Mouse (Mus musculus) CH12.LX (cell line): ENCODE results near the gene Osbpl11. TPM values are rescaled to one million over a fixed set of nuclear protein-coding genes. Genes with fewer than 3 reads are reported as not detected.

Source experiments
- DNase-seq: peaks from one replicate; pipeline ENCODE4 v3.0.0-alpha.2; 2013; ENCODE audit errors: extremely low read depth
- H3K27ac ChIP-seq: 2 replicates; pipeline ENCODE4 v1.5.1; 2012; ENCODE audit warnings: low read depth, mild to moderate bottlenecking, control low read depth, moderate library complexity; ENCODE audit not compliant: insufficient read depth
- H3K27me3 ChIP-seq: replicated peaks from 2 replicates; pipeline ENCODE3; 2012; ENCODE audit warnings: inconsistent platforms
- H3K36me3 ChIP-seq, 2 experiments: replicated peaks in 1 of 2; 2 replicates each; pipeline versions ENCODE3 to v1.6.1; 2012; ENCODE audit warnings: inconsistent platforms in 1 of 2, low read length in 1 of 2, mild to moderate bottlenecking in 1 of 2, mixed read lengths in 1 of 2, moderate library complexity in 1 of 2; ENCODE audit not compliant: control insufficient read depth in 1 of 2, insufficient read depth in 1 of 2
- H3K4me1 ChIP-seq, 2 experiments: 2 replicates each; pipeline ENCODE4 v1.6.1; 2012; ENCODE audit warnings: inconsistent platforms in 1 of 2, moderate library complexity in 1 of 2; ENCODE audit not compliant: insufficient read depth in 2 of 2, control insufficient read depth in 1 of 2
- H3K4me2 ChIP-seq: 2 replicates; pipeline ENCODE4 v1.6.1; 2012; ENCODE audit warnings: low read depth, mild to moderate bottlenecking, control low read depth; ENCODE audit not compliant: poor library complexity, insufficient read depth, severe bottlenecking
- H3K4me3 ChIP-seq, 3 experiments: fragments of 150-350 bp in 1 of 3; sonication (generic) in 1 of 3; replicated peaks in 1 of 3; 2 replicates each; pipeline versions ENCODE3 to v1.5.1; 2011 to 2012; ENCODE audit warnings: low read depth in 2 of 3, low read length in 2 of 3, mild to moderate bottlenecking in 2 of 3, moderate library complexity in 2 of 3, control low read depth in 1 of 3, improper control_type of control experiment in 1 of 3, inconsistent platforms in 1 of 3, mixed read lengths in 1 of 3; ENCODE audit not compliant: poor library complexity in 1 of 3
- H3K79me2 ChIP-seq: replicated peaks from 2 replicates; pipeline ENCODE4 v1.6.1; 2012; ENCODE audit warnings: mild to moderate bottlenecking, moderate library complexity; ENCODE audit not compliant: control insufficient read depth, poor library complexity, insufficient read depth, severe bottlenecking; ENCODE audit errors: extremely low read depth
- H3K9ac ChIP-seq: 2 replicates; pipeline ENCODE4 v1.6.1; 2012; ENCODE audit warnings: low read depth, mild to moderate bottlenecking, control low read depth, moderate library complexity; ENCODE audit not compliant: insufficient read depth
- H3K9me3 ChIP-seq: replicated peaks from 2 replicates; pipeline ENCODE3; 2012; ENCODE audit warnings: low read length, inconsistent platforms, mixed read lengths
- BHLHE40 ChIP-seq: IDR thresholded peaks from 2 replicates; pipeline ENCODE4 v1.6.1; 2011; ENCODE audit warnings: mild to moderate bottlenecking, low read depth, low read length, improper control_type of control experiment
- CHD1 ChIP-seq: IDR thresholded peaks from 2 replicates; pipeline ENCODE4 v1.6.1; 2012; ENCODE audit warnings: low read depth, low read length, improper control_type of control experiment, inconsistent platforms
- E2F4 ChIP-seq: IDR thresholded peaks from 2 replicates; pipeline ENCODE4 v1.6.1; 2011; ENCODE audit warnings: low read depth, low read length, improper control_type of control experiment; ENCODE audit not compliant: insufficient replicate concordance
- ELF1 ChIP-seq: IDR thresholded peaks from 2 replicates; pipeline ENCODE4 v1.6.1; 2014; ENCODE audit warnings: low read depth, mild to moderate bottlenecking, inconsistent platforms, low read length, improper control_type of control experiment
- ETS1 ChIP-seq: conservative IDR thresholded peaks from 2 replicates; pipeline ENCODE4 v1.6.1; 2012; ENCODE audit warnings: low read depth, mild to moderate bottlenecking, inconsistent platforms, low read length, improper control_type of control experiment, moderate library complexity
- GABPA ChIP-seq: IDR thresholded peaks from 2 replicates; pipeline ENCODE4 v1.6.1; 2012; ENCODE audit warnings: low read depth, low read length, improper control_type of control experiment, inconsistent platforms; ENCODE audit not compliant: insufficient replicate concordance
- HCFC1 ChIP-seq: IDR thresholded peaks from 2 replicates; pipeline ENCODE4 v1.6.1; 2012; ENCODE audit warnings: low read depth, mild to moderate bottlenecking, inconsistent platforms, low read length, improper control_type of control experiment
- IRF4 ChIP-seq: IDR thresholded peaks from 2 replicates; pipeline ENCODE4 v1.6.1; 2014; ENCODE audit warnings: low read depth, mild to moderate bottlenecking, inconsistent platforms, low read length, improper control_type of control experiment
- JUN ChIP-seq: IDR thresholded peaks from 2 replicates; pipeline ENCODE4 v1.6.1; 2011; ENCODE audit warnings: low read depth, mild to moderate bottlenecking, low read length, improper control_type of control experiment, moderate library complexity; ENCODE audit not compliant: insufficient read depth
- MAX ChIP-seq: IDR thresholded peaks from 2 replicates; pipeline ENCODE4 v1.6.1; 2011; ENCODE audit warnings: low read length, improper control_type of control experiment
- MYC ChIP-seq: IDR thresholded peaks from 2 replicates; pipeline ENCODE4 v1.6.1; 2011; ENCODE audit warnings: low read depth, mild to moderate bottlenecking, improper control_type of control experiment, low read length
- NELFE ChIP-seq: IDR thresholded peaks from 2 replicates; pipeline ENCODE4 v1.6.1; 2011; ENCODE audit warnings: low read depth, low read length, improper control_type of control experiment
- NRF1 ChIP-seq: IDR thresholded peaks from 2 replicates; pipeline ENCODE4 v1.6.1; 2014; ENCODE audit warnings: low read depth, mild to moderate bottlenecking, inconsistent platforms, low read length, improper control_type of control experiment, moderate library complexity
- PAX5 ChIP-seq: IDR thresholded peaks from 2 replicates; pipeline ENCODE4 v1.6.1; 2012; ENCODE audit warnings: low read length, inconsistent platforms, mixed read lengths
- POLR2A ChIP-seq: IDR thresholded peaks from 2 replicates; pipeline ENCODE4 v1.6.1; 2011; ENCODE audit warnings: low read depth, mild to moderate bottlenecking, improper control_type of control experiment, low read length
- POLR2AphosphoS2 ChIP-seq: IDR thresholded peaks from 2 replicates; pipeline ENCODE4 v1.6.1; 2011; ENCODE audit warnings: low read depth, low read length, improper control_type of control experiment
- SIN3A ChIP-seq: IDR thresholded peaks from 2 replicates; pipeline ENCODE4 v1.6.1; 2012; ENCODE audit warnings: low read length, improper control_type of control experiment, inconsistent platforms
- SMC3 ChIP-seq: IDR thresholded peaks from 2 replicates; pipeline ENCODE4 v1.6.1; 2011; ENCODE audit warnings: low read depth, low read length, improper control_type of control experiment
- TBP ChIP-seq: conservative IDR thresholded peaks from 2 replicates; pipeline ENCODE4 v1.6.1; 2011; ENCODE audit warnings: low read depth, low read length, improper control_type of control experiment
- TCF12 ChIP-seq: IDR thresholded peaks from 2 replicates; pipeline ENCODE4 v1.6.1; 2014; ENCODE audit warnings: low read depth, mild to moderate bottlenecking, inconsistent platforms, low read length, improper control_type of control experiment
- UBTF ChIP-seq: IDR thresholded peaks from 2 replicates; pipeline ENCODE4 v1.6.1; 2012; ENCODE audit warnings: low read depth, mild to moderate bottlenecking, inconsistent platforms, low read length, improper control_type of control experiment, moderate library complexity
- USF1 ChIP-seq: IDR thresholded peaks from 2 replicates; pipeline ENCODE4 v1.6.1; 2014; ENCODE audit warnings: low read depth, mild to moderate bottlenecking, inconsistent platforms, low read length, improper control_type of control experiment
- ZKSCAN1 ChIP-seq: IDR thresholded peaks from 2 replicates; pipeline ENCODE4 v1.6.1; 2012; ENCODE audit warnings: low read depth, inconsistent platforms, low read length, improper control_type of control experiment, borderline replicate concordance
- dilution Hi-C: fragments of 300-500 bp; cut with MboI; formaldehyde crosslinking; loops from 2 replicates; pipeline ENCODE4 v1.14.3; 2020; ENCODE audit warnings: low sequenced_read_pairs; ENCODE audit not compliant: extremely low pct_unique_long_range_greater_than_20kb, extremely low pct_ligation_motif_present
- in situ Hi-C: fragments of 300-500 bp; cut with MboI; formaldehyde crosslinking; loops from 3 replicates; pipeline ENCODE4 v1.14.3; 2019; ENCODE audit warnings: low sequenced_read_pairs, low pct_ligation_motif_present, low pct_unique_long_range_greater_than_20kb, mixed read lengths
- polyA plus RNA-seq: library from polyadenylated mRNA; unstranded; fragments of >175 nt; gene quantifications from 2 replicates; pipeline ENCODE4 v1.2.1, GENCODE M21; 2012; ENCODE audit warnings: low read depth; ENCODE audit not compliant: insufficient read length
- total RNA-seq, 2 experiments: library from RNA; depleted of rRNA; stranded (reverse); fragments of 300-350 nt in 1 of 2; fragments of >200 nt in 1 of 2; gene quantifications; 2 replicates each; pipeline ENCODE4 v1.2.3; 2012 to 2014

Osbpl11 gene
- total and polyA plus RNA-seq, 3 experiments, result 10.8 to 12.9 (median 11.4) TPM

DNA sequence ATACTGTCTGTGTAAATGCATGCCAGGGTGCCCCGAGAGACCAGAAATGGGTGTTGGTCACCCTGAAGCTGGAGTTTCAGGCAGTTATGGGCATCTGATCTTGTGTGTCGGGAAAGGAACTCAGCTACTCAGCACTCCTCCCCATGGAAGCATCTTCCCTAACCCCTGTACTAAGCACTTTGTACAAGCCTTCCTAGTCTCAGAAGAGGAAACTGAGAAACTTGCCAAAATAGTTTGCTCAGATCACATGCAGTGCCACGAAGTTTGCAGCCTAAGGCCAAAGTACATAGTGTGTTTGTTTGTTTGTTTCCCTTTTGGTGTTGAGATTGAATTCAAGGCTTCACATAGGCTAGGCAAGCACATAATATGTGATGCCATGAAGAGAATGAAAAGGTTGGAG is 5.0 kb upstream of the Osbpl11 start:
- no peak for DNase-seq
- H3K27ac ChIP-seq, result no peak overlapping the region
- H3K9ac ChIP-seq, result no peak overlapping the region
- in situ Hi-C loops (loop anchor here (10.0 to 25.0 kb wide), 2 partner anchors 395 to 782 kb away; partner anchors contain the start of gene Umps), dilution Hi-C loops (no loop called here)
- H3K79me2 ChIP-seq, result no peaks in the 10 kb centered on the region
- no peak overlapping the region for H3K4me2 ChIP-seq
- H3K36me3 ChIP-seq, result no peaks in the 10 kb centered on the region
- H3K4me1 ChIP-seq, result peaks cover 3 to 26% of the 10 kb centered on the region in 2 experiments
- H3K27me3 ChIP-seq, result no peaks in the 10 kb centered on the region
- H3K9me3 ChIP-seq, result peaks cover 9% of the 10 kb centered on the region
- H3K4me3 ChIP-seq, result no peak overlapping the region
- no peak for TF ChIP-seq TBP
- no peak for TF ChIP-seq SMC3
- no peak for TF ChIP-seq MAX
- TF ChIP-seq BHLHE40, result no peak
- TF ChIP-seq PAX5, result no peak
- TF ChIP-seq ZKSCAN1, result no peak
- TF ChIP-seq USF1, result no peak
- TF ChIP-seq CHD1, result no peak
- TF ChIP-seq ELF1, result no peak
- TF ChIP-seq POLR2A, result no peak
- no peak for TF ChIP-seq GABPA
- no peak for TF ChIP-seq E2F4
- no peak for TF ChIP-seq NRF1
- no peak for TF ChIP-seq ETS1
- no peak for TF ChIP-seq MYC
- no peak for TF ChIP-seq IRF4
- TF ChIP-seq, all 38 proteins: peak for 0

DNA sequence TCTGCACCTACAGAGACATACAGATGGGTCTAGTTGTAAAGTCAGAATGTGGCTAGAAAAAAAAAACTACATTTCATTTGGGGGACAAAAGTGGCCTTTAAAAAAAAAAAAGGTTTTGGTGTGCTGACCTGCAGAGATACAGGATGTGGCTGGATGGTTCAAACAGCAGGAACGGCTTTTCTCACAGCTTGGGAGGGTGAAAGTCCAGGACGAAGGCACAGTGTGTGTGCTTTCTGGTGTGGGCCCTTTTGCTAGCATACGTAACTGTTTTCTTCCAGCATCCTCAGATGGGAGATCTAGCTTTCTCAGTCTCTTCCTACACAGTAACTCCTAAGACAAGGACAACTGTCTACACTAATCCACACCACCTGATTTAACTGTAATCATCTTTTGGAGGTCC is 4.1 kb upstream of the Osbpl11 start:
- Histone ChIP-seq H3K36me3 (no peaks in the 10 kb centered on the region), H3K9me3 (peaks cover 1% of the 10 kb centered on the region), H3K79me2 (no peaks in the 10 kb centered on the region), H3K9ac (no peak overlapping the region)
- dilution Hi-C loops, result no loop called here
- TF ChIP-seq JUN (no peak), POLR2AphosphoS2 (no peak), UBTF (no peak), TBP (no peak), NELFE (no peak), SIN3A (no peak), BHLHE40 (no peak), TCF12 (no peak), USF1 (no peak), HCFC1 (no peak)
- TF ChIP-seq, all 38 proteins: peak for 0
- H3K4me2 ChIP-seq, result no peak overlapping the region
- no peaks in the 10 kb centered on the region for H3K27me3 ChIP-seq
- H3K27ac ChIP-seq, result no peak overlapping the region
- no peak overlapping the region for H3K4me3 ChIP-seq
- DNase-seq, result no peak
- in situ Hi-C loops, result loop anchor here (10.0 to 25.0 kb wide), 2 partner anchors 394 to 782 kb away; partner anchors contain the start of gene Umps
- peaks cover 3 to 28% of the 10 kb centered on the region in 2 experiments for H3K4me1 ChIP-seq
